Mouse (Mus musculus): Measurements from ENCODE around the gene Cd93.
A peak's percentile ranks its signal among the peaks of the same experiment; 100 is the strongest.

The Cd93 gene

DNA sequence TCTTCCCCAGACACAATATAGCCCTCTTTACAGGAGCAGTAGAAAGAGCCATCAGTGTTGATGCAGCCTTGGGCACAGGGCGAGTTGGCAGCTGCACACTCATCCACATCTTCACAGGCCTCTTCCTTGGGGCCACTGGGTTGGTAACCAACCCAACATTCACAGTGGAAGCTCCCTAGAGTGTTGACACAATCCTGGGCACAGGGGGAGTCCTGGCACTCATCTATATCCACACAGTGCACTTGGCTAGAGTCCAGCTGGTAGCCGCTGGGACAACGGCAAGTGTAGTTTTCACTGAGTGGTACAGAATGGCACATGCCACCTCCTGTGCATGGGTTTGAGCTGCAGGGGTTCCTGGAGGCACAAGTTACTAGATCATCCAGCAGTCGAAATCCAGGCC is 1.2 kb downstream of the Cd93 start:
- DNase-seq (ENCODE audit: inconsistent ontology term), result no peak

DNA sequence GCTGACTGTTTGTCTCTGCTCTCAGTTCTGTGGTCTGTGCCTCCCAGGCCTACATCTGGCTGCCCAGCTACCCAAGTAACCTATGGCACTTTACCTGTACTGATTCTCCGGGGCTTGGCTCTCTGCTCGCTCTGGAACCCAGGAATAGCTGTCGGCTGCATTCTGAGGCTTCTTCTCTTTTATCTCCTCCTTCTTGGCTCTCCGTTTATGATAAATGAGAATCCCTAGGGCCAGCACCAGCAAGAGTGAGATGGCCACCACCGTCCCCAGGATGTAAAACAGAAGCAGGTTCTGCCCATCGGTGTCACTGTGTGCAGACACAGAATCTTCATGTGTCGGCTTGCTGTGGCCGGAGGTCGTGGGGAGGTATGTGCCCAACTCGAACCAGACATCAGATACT is 1.9 kb downstream of the Cd93 start:
- DNase-seq (ENCODE audit: inconsistent ontology term), result no peak

DNA sequence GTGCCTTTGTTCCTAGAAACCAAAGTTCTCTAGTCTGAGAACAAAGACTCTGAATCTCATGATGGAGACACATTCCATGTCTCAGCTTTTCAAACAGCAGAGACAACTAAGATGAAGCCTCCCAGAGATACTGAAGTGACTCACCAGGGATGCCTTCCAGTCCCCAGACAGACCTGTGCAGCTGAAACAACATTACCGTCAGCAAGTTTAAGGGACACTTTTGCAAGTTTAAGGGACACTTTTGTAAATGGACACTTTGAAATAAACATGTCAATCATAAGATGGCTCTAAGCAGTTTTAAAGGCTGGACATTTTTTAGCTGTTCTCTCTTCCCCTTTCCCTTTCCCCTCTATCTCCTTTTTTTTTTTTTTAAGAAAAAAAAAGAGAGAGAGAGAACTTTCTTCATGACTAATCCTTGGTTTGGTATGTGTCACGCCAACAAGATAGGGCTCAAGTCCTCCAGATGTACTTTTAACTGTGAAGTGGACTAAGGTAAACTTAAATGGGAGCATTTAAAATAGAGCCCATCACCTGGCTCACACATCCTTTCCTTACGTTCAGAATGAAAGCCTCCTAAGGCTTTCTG is 3.6 kb downstream of the Cd93 start:
- DNase-seq (ENCODE audit: inconsistent ontology term), result peak; percentile 14

- no peak for DNase-seq (ENCODE audit: inconsistent ontology term)
Measured at GRCm38 (mm10) chr2:148436285-148436684, 7.1 kb downstream of the Cd93 start.

GRCm38 (mm10) chr2:148432346-148432745 is 11.0 kb downstream of the Cd93 start:
- no peak for DNase-seq (ENCODE audit: inconsistent ontology term)

GRCm38 (mm10) chr2:148430941-148431340 is 12.4 kb downstream of the Cd93 start:
- no peak for DNase-seq (ENCODE audit: inconsistent ontology term)

DNA sequence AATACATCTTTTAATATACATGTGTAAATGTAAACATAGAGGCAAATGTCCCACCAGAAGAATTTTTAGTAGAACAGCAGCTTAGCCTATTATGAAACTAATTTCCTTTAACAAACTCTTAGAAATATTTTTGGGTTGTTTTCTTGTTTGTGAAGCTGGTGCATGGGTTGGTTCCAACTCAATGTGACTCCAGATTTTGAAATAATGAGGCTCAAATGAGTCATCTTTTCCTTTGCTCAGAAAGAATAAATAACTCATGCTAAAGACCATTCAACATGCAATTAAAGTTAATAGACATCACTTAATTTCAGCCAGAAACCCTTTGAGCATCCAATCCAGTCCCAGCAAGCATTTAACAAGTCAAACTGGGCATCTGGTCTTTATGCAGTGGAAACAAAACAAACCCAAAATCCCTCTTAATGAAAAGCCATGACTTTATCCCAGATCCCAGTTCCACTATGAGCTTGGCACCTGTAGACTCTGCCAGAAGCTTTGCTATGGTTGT is 14.3 kb downstream of the Cd93 start:
- peak; percentile 76 for DNase-seq (ENCODE audit: inconsistent ontology term)

DNA sequence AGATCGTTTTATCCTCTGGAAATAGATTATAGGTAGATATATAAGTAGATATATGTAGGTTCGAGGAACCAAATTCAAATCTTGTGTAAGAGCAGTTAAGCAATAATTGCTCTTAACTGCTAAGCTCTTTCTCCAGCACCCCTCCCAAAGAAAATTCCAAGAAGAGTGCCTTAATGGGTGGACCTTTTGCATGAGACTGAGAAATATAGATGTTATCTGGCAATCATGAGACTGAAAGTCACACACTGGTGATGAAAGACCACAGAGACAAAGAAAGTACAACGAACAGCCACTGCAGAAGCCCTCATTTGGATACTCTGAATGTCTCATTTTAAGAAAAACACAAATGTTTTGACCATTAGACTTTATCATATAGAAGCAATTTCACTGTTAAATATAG is 14.8 kb downstream of the Cd93 start:
- no peak for DNase-seq (ENCODE audit: inconsistent ontology term)

- no peak for DNase-seq (ENCODE audit: inconsistent ontology term)
Measured at GRCm38 (mm10) chr2:148427553-148427952, 15.8 kb downstream of the Cd93 start.

DNA sequence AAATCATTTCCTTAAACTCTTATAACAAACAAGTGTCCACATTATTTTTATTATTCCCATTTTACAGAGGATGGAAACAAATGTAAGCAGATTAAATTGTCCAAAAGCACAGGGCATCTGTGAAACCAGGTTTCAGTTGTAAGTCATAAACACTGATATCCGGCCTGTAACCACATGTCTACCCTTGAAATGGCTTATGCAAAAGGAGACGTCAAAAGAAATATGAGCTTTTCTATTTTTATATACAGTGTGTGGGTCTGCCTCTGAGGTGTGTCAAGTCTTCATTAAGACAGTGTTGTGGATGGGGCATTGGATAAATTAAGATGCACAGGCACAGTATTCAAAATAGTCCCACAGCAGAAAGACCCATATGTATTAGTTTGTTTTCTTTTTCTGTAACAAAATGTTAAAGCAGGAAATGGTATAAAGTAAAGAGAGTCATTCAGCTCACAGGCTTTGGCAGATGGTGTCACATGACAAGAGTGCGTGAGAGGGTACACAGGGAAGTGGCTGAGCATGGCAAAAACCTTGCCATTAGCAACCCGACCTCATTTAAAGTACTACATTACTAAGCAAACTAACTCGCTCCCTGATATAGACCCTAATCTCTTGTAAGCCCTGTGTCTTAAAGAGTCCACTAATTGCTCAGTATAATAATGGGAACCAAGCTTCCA is 17.5 kb downstream of the Cd93 start:
- no peak for DNase-seq (ENCODE audit: inconsistent ontology term)

DNA sequence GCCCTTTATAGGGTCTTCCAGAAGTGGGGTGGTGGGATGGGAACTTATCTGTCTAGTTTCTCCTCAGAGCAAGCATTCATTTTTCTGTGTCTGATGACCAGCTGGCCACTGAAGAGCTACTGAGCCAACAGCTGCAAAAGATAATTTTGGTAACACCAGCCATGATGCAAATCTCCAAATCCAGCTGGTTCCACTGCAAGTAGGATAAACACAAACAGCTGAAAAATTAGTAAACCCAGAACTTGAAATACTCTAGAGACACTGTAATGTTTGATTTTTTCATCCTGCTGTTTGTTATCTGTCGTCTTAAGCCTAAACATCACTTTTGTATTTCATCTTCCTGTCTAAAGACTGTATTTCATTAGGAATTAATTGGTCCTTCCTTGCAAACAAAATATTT is 21.7 kb downstream of the Cd93 start:
- no peak for DNase-seq (ENCODE audit: inconsistent ontology term)

DNA sequence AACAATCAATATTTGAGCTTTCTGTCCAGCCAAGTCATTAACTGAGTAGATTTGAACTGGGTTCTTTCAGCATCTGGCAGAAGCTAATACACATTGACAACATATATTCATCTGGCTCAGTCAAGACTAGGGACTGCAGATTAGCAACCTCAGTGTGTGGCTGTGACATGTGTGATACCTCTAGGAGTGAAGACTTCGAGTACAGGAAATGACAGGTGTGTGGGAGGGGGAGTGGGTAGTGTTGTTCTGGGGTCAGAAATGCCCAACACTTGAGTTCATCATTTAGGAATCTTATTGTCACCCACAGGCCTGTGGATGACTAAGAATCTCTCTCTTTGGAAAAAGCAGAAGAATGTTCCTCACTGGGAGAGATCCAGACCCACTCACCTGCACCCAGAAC is 22.3 kb downstream of the Cd93 start:
- no peak for DNase-seq (ENCODE audit: inconsistent ontology term)

DNA sequence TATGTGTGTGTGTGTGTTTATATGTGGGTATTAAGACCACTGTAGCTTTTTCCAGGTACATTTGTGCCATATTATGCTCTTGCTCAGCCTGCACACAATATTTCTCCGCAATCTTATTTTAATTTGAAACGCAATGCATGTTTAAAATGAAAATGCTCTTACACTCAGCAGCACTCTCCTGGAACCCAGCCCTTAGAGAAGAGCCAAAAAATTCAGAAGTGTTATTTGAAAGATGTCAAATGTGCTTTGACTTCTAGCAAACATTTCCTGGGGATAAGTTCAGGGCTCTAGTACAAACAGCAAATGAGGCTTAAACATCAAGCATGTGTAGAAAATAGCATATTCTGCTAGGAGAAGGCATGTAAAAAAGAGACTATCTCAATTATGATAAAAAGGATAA is 23.6 kb downstream of the Cd93 start:
- DNase-seq (ENCODE audit: inconsistent ontology term), result no peak

DNA sequence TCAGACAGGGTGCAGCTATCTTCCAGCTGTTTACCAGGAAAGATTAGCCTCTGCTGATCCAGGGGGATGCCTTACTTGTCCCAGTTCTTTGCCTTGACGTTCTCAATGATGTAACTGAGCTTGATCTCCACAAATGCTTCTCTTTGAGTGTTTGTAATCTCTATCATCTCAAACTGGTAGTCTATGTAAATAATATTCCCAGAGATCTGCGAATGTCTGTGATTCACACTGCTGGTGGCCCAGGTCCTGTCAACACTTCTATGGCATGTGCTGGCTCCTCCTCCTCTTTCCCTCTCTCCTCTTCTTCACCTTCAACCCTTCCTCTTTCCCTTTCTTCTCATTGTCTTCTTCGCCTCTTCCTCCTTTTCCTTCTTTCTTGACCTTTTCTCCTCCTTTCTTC is 24.2 kb downstream of the Cd93 start:
- no peak for DNase-seq (ENCODE audit: inconsistent ontology term)

DNA sequence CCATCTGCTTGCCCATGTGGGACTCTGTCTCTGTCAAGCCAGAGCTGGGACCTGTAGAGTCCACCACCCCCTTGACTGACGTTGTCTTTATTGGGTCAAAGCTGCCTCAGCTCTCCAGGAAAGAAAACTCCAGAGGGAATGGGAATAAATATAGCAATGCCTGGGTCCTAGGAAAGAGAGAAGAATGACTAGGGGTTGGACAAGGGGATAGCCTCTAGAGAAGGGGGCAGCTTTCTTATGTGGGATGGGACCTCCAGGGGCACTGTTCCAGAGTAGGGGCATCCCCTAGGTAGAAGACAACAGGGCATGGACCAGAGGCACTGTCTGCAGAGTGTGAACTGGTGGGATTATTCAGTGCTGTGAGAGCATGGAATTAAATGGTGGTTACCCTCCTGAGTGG is 33.5 kb downstream of the Cd93 start:
- no peak for DNase-seq (ENCODE audit: inconsistent ontology term)

GRCm38 (mm10) chr2:148409141-148409540 is 34.2 kb downstream of the Cd93 start:
- DNase-seq (ENCODE audit: inconsistent ontology term), result peak; percentile 75

- DNase-seq (ENCODE audit: inconsistent ontology term), result no peak
Measured at GRCm38 (mm10) chr2:148408761-148409120, 34.6 kb downstream of the Cd93 start.

DNA sequence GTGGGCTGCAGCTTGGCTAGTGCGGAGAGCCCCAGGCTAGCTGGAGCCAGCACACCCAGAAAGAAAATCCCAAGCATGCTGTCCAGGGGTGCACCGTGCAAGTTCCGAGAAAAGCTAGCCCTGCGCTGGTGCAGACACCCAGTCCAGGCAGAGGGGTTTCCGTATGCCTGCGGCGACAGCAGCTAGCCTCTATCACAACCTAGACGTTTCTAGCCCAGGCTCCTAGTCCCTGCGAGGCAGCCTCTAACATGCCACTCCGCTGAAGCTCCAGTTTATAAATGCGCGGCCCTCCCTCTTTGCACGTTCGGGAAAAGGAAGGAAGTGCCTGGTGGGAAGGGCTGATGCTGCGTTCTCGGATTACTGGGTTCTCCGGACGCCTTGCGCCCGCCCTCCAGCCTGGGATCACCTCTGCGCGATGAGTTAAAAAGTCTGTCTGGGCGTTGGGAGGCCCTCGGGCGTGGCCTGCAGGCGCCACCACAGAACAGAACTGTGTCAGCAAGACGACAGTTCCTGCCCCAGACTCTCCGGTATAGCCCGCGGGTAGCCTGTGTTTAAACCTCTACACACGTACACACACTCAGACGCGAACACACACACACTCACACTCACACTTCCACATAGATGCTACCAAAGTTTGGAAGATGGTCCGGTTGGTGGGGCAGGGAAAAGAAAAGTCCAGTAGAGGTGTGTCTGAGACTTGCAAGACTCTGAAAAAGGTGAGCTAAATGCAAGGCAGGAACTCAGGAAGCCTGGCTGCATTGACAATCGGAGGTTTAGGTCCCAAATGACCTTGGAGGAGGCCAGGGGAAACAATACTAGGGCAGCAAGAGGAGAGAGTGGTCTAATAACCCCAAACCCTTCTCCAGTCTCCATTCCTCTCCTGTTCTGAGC is 35.2 kb downstream of the Cd93 start, which contains the start of gene Thbd:
Thbd (minus strand) TSS at position 319 of the 891 bp plus-strand sequence.
- DNase-seq (ENCODE audit: inconsistent ontology term), result peak; percentile 47

- no peak for DNase-seq (ENCODE audit: inconsistent ontology term)
Measured at GRCm38 (mm10) chr2:148406971-148407869, 36.1 kb downstream of the Cd93 start.

DNA sequence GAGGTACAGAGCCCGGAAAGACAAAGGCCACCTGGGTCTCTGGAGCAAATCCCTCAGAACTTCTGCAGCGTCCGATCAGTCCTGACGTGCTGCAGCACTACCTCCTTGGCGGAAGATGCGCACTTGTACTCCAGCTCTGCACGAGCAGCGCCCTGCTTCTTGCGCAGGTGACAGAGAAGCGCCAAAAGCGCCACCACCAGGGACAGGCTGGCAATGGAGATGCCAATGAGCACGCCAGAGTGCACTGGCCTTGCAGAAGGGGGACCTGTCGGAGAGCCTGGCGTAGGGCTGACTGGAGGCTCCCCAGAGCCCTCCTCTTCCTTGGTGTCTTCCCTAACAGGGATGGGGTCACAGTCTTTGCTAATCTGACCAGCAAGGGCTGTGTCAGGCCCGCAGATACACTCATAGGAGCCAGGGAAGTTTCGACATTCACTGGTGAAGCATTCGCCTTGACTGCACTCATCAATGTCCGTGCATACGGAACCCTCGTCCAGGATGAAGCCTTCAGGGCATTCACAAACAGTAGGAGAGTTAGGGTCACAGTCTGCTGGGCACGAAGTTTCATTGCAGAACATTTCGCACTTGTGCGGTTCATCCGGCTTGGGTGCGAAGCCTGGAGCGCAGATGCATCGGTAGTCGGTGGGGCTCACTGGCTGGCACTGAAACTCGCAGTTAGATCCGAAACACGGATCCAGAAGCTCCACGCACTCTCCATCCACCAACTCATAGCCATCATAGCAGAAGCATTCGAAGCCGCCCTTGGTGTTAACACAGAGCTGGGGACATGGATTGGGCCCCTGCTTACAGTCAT is 37.0 kb downstream of the Cd93 start:
- DNase-seq (ENCODE audit: inconsistent ontology term), result no peak

GRCm38 (mm10) chr2:148404906-148405305 is 38.5 kb downstream of the Cd93 start:
- no peak for DNase-seq (ENCODE audit: inconsistent ontology term)
